Mouse (Mus musculus): ENCODE measurements at regions not wholly inside any gene's neighbourhood (a gene's known extent, or its start where the extent isn't known, plus 50 kb on each side); places are given as distances from the start of the nearest gene placed in this dataset.

- no peak for ATAC-seq (ENCODE audit: low FRiP score)
- WGBS = 88% methylated on average over 2 of the region's 2 CpGs
- no peak for DNase-seq (ENCODE audit: low spot score, missing footprints)
- no peaks in the 10 kb centered on the region for H3K36me3 ChIP-seq (ENCODE audit: control insufficient read depth, insufficient read depth, low read length)
- no peaks in the 10 kb centered on the region for H3K27me3 ChIP-seq (ENCODE audit: control insufficient read depth, insufficient read depth, low read length)
- H3K4me1 ChIP-seq (ENCODE audit: control insufficient read depth, insufficient read depth, low read length) = no peaks in the 10 kb centered on the region
- H3K9ac ChIP-seq (ENCODE audit: low read length) = no peak overlapping the region
- H3K4me3 ChIP-seq (ENCODE audit: low read depth, low read length) = no peak overlapping the region
- H3K4me2 ChIP-seq = no peak overlapping the region
- H3K9me3 ChIP-seq (ENCODE audit: control insufficient read depth, low read length) = 0 out of 2 replicates have a peak, but pooled peaks cover 4% of the 10 kb centered on the region
- no peak overlapping the region for H3K27ac ChIP-seq (ENCODE audit: low read depth, low read length)
Measured at GRCm38 (mm10) chr2:169041748-169042147, 86.4 kb upstream of the Zfp64 start.

DNA sequence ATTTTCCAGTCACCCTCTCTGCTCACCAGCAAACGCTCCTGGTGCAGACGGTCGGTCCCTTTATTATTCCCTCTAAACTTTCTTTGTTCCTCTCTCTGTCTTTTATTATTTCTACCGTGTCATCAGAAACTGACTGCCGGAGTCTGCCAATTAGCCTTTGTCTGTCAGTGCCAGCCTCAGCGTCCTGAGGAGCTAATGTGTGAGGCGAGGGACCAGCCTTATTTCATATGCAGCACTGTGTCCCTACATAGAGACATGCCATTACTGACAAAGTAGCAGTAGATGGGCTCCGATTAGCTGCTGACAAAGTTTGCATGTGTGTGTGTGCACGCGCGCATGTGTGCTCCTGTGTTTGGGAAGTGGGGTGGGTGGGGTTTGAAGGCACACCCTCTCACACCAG, 82.6 kb upstream of the Zfp64 start:
- Histone ChIP-seq H3K4me3 (ENCODE audit: low read depth, low read length) (no peak overlapping the region), H3K36me3 (ENCODE audit: control insufficient read depth, insufficient read depth, low read length) (no peaks in the 10 kb centered on the region), H3K27ac (ENCODE audit: low read depth, low read length) (no peak overlapping the region), H3K27me3 (ENCODE audit: control insufficient read depth, insufficient read depth, low read length) (no peaks in the 10 kb centered on the region), H3K4me1 (ENCODE audit: control insufficient read depth, insufficient read depth, low read length) (no peaks in the 10 kb centered on the region), H3K9me3 (ENCODE audit: control insufficient read depth, low read length) (0 out of 2 replicates have a peak, but pooled peaks cover 4% of the 10 kb centered on the region), H3K4me2 (no peak overlapping the region), H3K9ac (ENCODE audit: low read length) (no peak overlapping the region)
- no peak for ATAC-seq (ENCODE audit: low FRiP score)
- WGBS = 76% methylated on average over 11 of the region's 11 CpGs
- DNase-seq (ENCODE audit: low spot score, missing footprints) = peak; percentile 21

GRCm38 (mm10) chr2:169037519-169037918, 82.1 kb upstream of the Zfp64 start:
- Histone ChIP-seq H3K4me3 (ENCODE audit: low read depth, low read length) (no peak overlapping the region), H3K4me1 (ENCODE audit: control insufficient read depth, insufficient read depth, low read length) (no peaks in the 10 kb centered on the region), H3K27ac (ENCODE audit: low read depth, low read length) (no peak overlapping the region), H3K4me2 (no peak overlapping the region), H3K36me3 (ENCODE audit: control insufficient read depth, insufficient read depth, low read length) (no peaks in the 10 kb centered on the region), H3K27me3 (ENCODE audit: control insufficient read depth, insufficient read depth, low read length) (no peaks in the 10 kb centered on the region), H3K9ac (ENCODE audit: low read length) (no peak overlapping the region), H3K9me3 (ENCODE audit: control insufficient read depth, low read length) (0 out of 2 replicates have a peak, but pooled peaks cover 4% of the 10 kb centered on the region)
- WGBS = 87% methylated on average over 9 of the region's 9 CpGs
- no peak for DNase-seq (ENCODE audit: low spot score, missing footprints)
- ATAC-seq (ENCODE audit: low FRiP score) = no peak

- no peak for ATAC-seq (ENCODE audit: low FRiP score)
- H3K27ac ChIP-seq (ENCODE audit: low read depth, low read length) = no peak overlapping the region
- no peak overlapping the region for H3K4me2 ChIP-seq
- no peaks in the 10 kb centered on the region for H3K4me1 ChIP-seq (ENCODE audit: control insufficient read depth, insufficient read depth, low read length)
- no peak overlapping the region for H3K4me3 ChIP-seq (ENCODE audit: low read depth, low read length)
- no peaks in the 10 kb centered on the region for H3K27me3 ChIP-seq (ENCODE audit: control insufficient read depth, insufficient read depth, low read length)
- WGBS = 35% methylated on average over 3 of the region's 3 CpGs
- DNase-seq (ENCODE audit: low spot score, missing footprints) = peak; percentile 88
- H3K36me3 ChIP-seq (ENCODE audit: control insufficient read depth, insufficient read depth, low read length) = no peaks in the 10 kb centered on the region
- H3K9ac ChIP-seq (ENCODE audit: low read length) = no peak overlapping the region
- no peaks in the 10 kb centered on the region for H3K9me3 ChIP-seq (ENCODE audit: control insufficient read depth, low read length)
Measured at GRCm38 (mm10) chr2:169035315-169035714, 79.9 kb upstream of the Zfp64 start.

DNA sequence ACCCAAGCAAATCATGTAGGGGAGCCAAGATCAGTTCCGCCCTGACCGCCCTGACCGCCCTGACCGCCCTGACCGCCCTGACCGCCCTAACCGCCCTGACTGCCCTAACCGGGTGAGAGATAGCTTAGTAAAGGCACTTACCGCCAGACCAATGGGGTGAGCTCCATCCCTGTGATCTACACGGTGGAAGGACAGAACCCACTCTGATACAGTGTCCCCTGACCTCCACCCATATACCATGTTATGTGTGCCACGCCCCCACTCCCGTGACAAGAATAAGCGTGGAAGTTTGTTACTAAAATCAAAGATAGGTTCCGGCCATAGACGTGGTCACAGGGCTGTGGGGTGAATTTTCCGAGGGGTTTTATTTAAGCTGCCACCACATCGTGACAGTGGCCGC, 78.6 kb upstream of the Zfp64 start:
- DNase-seq (ENCODE audit: low spot score, missing footprints) (peak; percentile 84), ATAC-seq (ENCODE audit: low FRiP score) (0 out of 2 replicates have a peak, but pooled peaks have one; percentile 59)

DNA sequence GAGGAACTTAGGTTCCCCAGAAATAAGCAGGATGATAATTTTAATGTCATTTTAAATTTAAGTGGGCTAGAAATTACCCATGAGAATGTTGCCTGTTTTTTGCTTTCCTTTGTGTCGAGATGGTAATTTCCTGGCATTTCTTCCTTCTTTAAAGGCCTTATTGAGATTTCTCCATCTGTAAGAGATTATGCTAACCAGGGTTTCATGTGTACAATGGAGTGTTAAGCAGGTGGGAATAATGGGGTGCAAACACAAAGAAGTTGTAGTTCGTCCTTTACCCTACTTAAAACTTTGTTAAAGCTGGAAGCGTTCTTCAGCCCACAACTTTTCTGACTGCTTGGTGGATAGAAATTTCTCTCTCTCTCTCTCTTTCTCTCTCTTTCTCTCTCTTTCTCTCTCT, 77.8 kb upstream of the Zfp64 start:
- no peaks in the 10 kb centered on the region for H3K27me3 ChIP-seq (ENCODE audit: control insufficient read depth, insufficient read depth, low read length)
- H3K4me3 ChIP-seq (ENCODE audit: low read depth, low read length) = no peak overlapping the region
- no peaks in the 10 kb centered on the region for H3K36me3 ChIP-seq (ENCODE audit: control insufficient read depth, insufficient read depth, low read length)
- no peaks in the 10 kb centered on the region for H3K9me3 ChIP-seq (ENCODE audit: control insufficient read depth, low read length)
- DNase-seq (ENCODE audit: low spot score, missing footprints) (peak; percentile 85), ATAC-seq (ENCODE audit: low FRiP score) (no peak)
- no peak overlapping the region for H3K27ac ChIP-seq (ENCODE audit: low read depth, low read length)
- no peak overlapping the region for H3K4me2 ChIP-seq
- H3K4me1 ChIP-seq (ENCODE audit: control insufficient read depth, insufficient read depth, low read length) = no peaks in the 10 kb centered on the region
- H3K9ac ChIP-seq (ENCODE audit: low read length) = no peak overlapping the region
- WGBS = 18% methylated on average over 3 of the region's 3 CpGs

More for the DNA sequence above, 78.6 kb upstream of the Zfp64 start:
- no peak overlapping the region for H3K27ac ChIP-seq (ENCODE audit: low read depth, low read length)
- no peak overlapping the region for H3K4me2 ChIP-seq
- no peaks in the 10 kb centered on the region for H3K9me3 ChIP-seq (ENCODE audit: control insufficient read depth, low read length)
- no peaks in the 10 kb centered on the region for H3K27me3 ChIP-seq (ENCODE audit: control insufficient read depth, insufficient read depth, low read length)
- H3K36me3 ChIP-seq (ENCODE audit: control insufficient read depth, insufficient read depth, low read length) = no peaks in the 10 kb centered on the region
- H3K4me1 ChIP-seq (ENCODE audit: control insufficient read depth, insufficient read depth, low read length) = no peaks in the 10 kb centered on the region
- no peak overlapping the region for H3K9ac ChIP-seq (ENCODE audit: low read length)
- no peak overlapping the region for H3K4me3 ChIP-seq (ENCODE audit: low read depth, low read length)
- WGBS = 54% methylated on average over 18 of the region's 18 CpGs

- no peak for ATAC-seq (ENCODE audit: low FRiP score)
Measured at GRCm38 (mm10) chr2:169028531-169029114, 73.2 kb upstream of the Zfp64 start.

GRCm38 (mm10) chr2:169019037-169019436, 63.6 kb upstream of the Zfp64 start:
- H3K4me2 ChIP-seq = no peak overlapping the region

More at GRCm38 (mm10) chr2:169028531-169029114, 73.2 kb upstream of the Zfp64 start:
- no peak overlapping the region for H3K27ac ChIP-seq (ENCODE audit: low read depth, low read length)
- H3K9me3 ChIP-seq (ENCODE audit: control insufficient read depth, low read length) = no peaks in the 10 kb centered on the region
- H3K4me3 ChIP-seq (ENCODE audit: low read depth, low read length) = no peak overlapping the region
- no peak for DNase-seq (ENCODE audit: low spot score, missing footprints)
- no peaks in the 10 kb centered on the region for H3K4me1 ChIP-seq (ENCODE audit: control insufficient read depth, insufficient read depth, low read length)
- H3K4me2 ChIP-seq = no peak overlapping the region
- H3K27me3 ChIP-seq (ENCODE audit: control insufficient read depth, insufficient read depth, low read length) = no peaks in the 10 kb centered on the region
- H3K36me3 ChIP-seq (ENCODE audit: control insufficient read depth, insufficient read depth, low read length) = no peaks in the 10 kb centered on the region
- WGBS = 79% methylated on average over 9 of the region's 9 CpGs
- H3K9ac ChIP-seq (ENCODE audit: low read length) = no peak overlapping the region

GRCm38 (mm10) chr2:169010271-169010670, 54.9 kb upstream of the Zfp64 start:
- H3K4me3 ChIP-seq (ENCODE audit: low read depth, low read length) = no peak overlapping the region
- no peak overlapping the region for H3K4me2 ChIP-seq
- H3K9me3 ChIP-seq (ENCODE audit: control insufficient read depth, low read length) = no peaks in the 10 kb centered on the region
- DNase-seq (ENCODE audit: low spot score, missing footprints) (no peak), ATAC-seq (ENCODE audit: low FRiP score) (no peak)
- H3K4me1 ChIP-seq (ENCODE audit: control insufficient read depth, insufficient read depth, low read length) = peaks cover 4% of the 10 kb centered on the region; the same call in 1 of the 2 replicates
- peak overlapping the region; percentile 30; the same call in 1 of the 2 replicates for H3K9ac ChIP-seq (ENCODE audit: low read length)
- 53% methylated on average over 9 of the region's 9 CpGs for whole genome bisulfite sequencing
- H3K27ac ChIP-seq (ENCODE audit: low read depth, low read length) = no peak overlapping the region
- no peaks in the 10 kb centered on the region for H3K27me3 ChIP-seq (ENCODE audit: control insufficient read depth, insufficient read depth, low read length)
- H3K36me3 ChIP-seq (ENCODE audit: control insufficient read depth, insufficient read depth, low read length) = no peaks in the 10 kb centered on the region

More at GRCm38 (mm10) chr2:169019037-169019436, 63.6 kb upstream of the Zfp64 start:
- Histone ChIP-seq H3K36me3 (ENCODE audit: control insufficient read depth, insufficient read depth, low read length) (no peaks in the 10 kb centered on the region), H3K4me3 (ENCODE audit: low read depth, low read length) (no peak overlapping the region), H3K9me3 (ENCODE audit: control insufficient read depth, low read length) (no peaks in the 10 kb centered on the region), H3K4me1 (ENCODE audit: control insufficient read depth, insufficient read depth, low read length) (no peaks in the 10 kb centered on the region), H3K9ac (ENCODE audit: low read length) (no peak overlapping the region), H3K27me3 (ENCODE audit: control insufficient read depth, insufficient read depth, low read length) (no peaks in the 10 kb centered on the region), H3K27ac (ENCODE audit: low read depth, low read length) (no peak overlapping the region)
- DNase-seq (ENCODE audit: low spot score, missing footprints) (peak; percentile 67), ATAC-seq (ENCODE audit: low FRiP score) (no peak)
- WGBS = 74% methylated on average over 3 of the region's 3 CpGs
